ENCODE assay signal across 20 mouse cellular contexts in genomic region chr10:72867956-72868355, GRCm38 (mm10).
DNase-seq lines count a peak whose midpoint lies in the region; ATAC-seq lines count a peak whose summit lies in the region.
"Had no signal": no experiment of that assay in that cellular context is flagged by ENCODE, and none has a peak within 500 bp of the region (broad histone marks: within the 10 kb centered on the region; RNA-seq: fewer than 3 reads in every experiment).

No protein-coding gene starts in this region.

- H3K9me3 ChIP-seq in limb, embryonic 12.5 days, result no peaks in the 10 kb centered on the region
- H3K9me3 ChIP-seq in intestine, embryonic 16.5 days (ENCODE audit: control insufficient read depth, low read length), result no peaks in the 10 kb centered on the region
- H3K9me3 ChIP-seq: embryonic facial prominence, embryonic 15.5 days; forebrain, embryonic 10.5 days; heart, embryonic 12.5 days; hindbrain, embryonic 12.5 days had no signal

- whole genome bisulfite sequencing in limb, embryonic 12.5 days, result 5% methylated on average over 1 of the region's 1 CpGs
- WGBS in intestine, embryonic 16.5 days, result 25% methylated on average over 1 of the region's 1 CpGs

- H3K4me1 ChIP-seq in limb, embryonic 12.5 days (replicated peaks), result peaks cover 7% of the 10 kb centered on the region
- no peaks in the 10 kb centered on the region for H3K4me1 ChIP-seq in intestine, embryonic 16.5 days (ENCODE audit: control insufficient read depth, insufficient read depth, low read length)
- H3K4me1 ChIP-seq: embryonic facial prominence, embryonic 15.5 days; forebrain, embryonic 10.5 days; heart, embryonic 12.5 days; hindbrain, embryonic 12.5 days had no signal

- no peak overlapping the region for H3K4me2 ChIP-seq in limb, embryonic 12.5 days
- H3K4me2 ChIP-seq in intestine, embryonic 16.5 days (ENCODE audit: low read depth, low read length), result no peak overlapping the region
- H3K4me2 ChIP-seq: embryonic facial prominence, embryonic 15.5 days; heart, embryonic 12.5 days; hindbrain, embryonic 12.5 days had no signal

- no peak overlapping the region for H3K4me3 ChIP-seq in limb, embryonic 12.5 days (replicated peaks)
- no peak overlapping the region for H3K4me3 ChIP-seq in intestine, embryonic 16.5 days (ENCODE audit: low read length)
- H3K4me3 ChIP-seq: embryonic facial prominence, embryonic 15.5 days; erythroblast, embryonic 14.5 days; forebrain, embryonic 10.5 days; heart, embryonic 12.5 days; hindbrain, embryonic 12.5 days had no signal

- ATAC-seq in limb, embryonic 12.5 days (ENCODE audit: insufficient number of reproducible peaks, insufficient read depth, low FRiP score, low TSS enrichment, low read depth), result peak; percentile 92
- ATAC-seq in intestine, embryonic 16.5 days, result no peak
- ATAC-seq: forebrain, embryonic 16.5 days; hindbrain, embryonic 16.5 days had no signal

- H3K36me3 ChIP-seq in limb, embryonic 12.5 days, result no peaks in the 10 kb centered on the region
- no peaks in the 10 kb centered on the region for H3K36me3 ChIP-seq in intestine, embryonic 16.5 days (ENCODE audit: control insufficient read depth, insufficient read depth, low read length)
- H3K36me3 ChIP-seq: embryonic facial prominence, embryonic 15.5 days; forebrain, embryonic 10.5 days; heart, embryonic 12.5 days; hindbrain, embryonic 12.5 days had no signal

- peak; percentile 32 for DNase-seq in retina, postnatal 1 day
- DNase-seq in retina, embryonic 14.5 days (ENCODE audit: low spot score), result no peak
- peak; percentile 84 for DNase-seq in forelimb bud, embryonic 11.5 days (ENCODE audit: low read depth, low spot score)
- DNase-seq in thymus, postnatal 25 days, result no peak
- DNase-seq in heart, postnatal 4 days, result no peak
- DNase-seq: adrenal gland, postnatal 14 days; cerebellum, adult 18-20 months; cerebellum, adult 9-11 months; cerebellum, postnatal 36 days; gastrocnemius, postnatal 14 days; heart, postnatal 36 days had no signal

- H3K9ac ChIP-seq in limb, embryonic 12.5 days (replicated peaks), result no peak overlapping the region
- H3K9ac ChIP-seq in intestine, embryonic 16.5 days (ENCODE audit: low read depth, low read length), result no peak overlapping the region
- H3K9ac ChIP-seq: embryonic facial prominence, embryonic 15.5 days; heart, embryonic 12.5 days; hindbrain, embryonic 12.5 days had no signal

- no peaks in the 10 kb centered on the region for H3K27me3 ChIP-seq in limb, embryonic 12.5 days
- no peaks in the 10 kb centered on the region for H3K27me3 ChIP-seq in intestine, embryonic 16.5 days (replicated peaks; ENCODE audit: control insufficient read depth, insufficient read depth, low read length)
- H3K27me3 ChIP-seq: embryonic facial prominence, embryonic 15.5 days; heart, embryonic 12.5 days; hindbrain, embryonic 12.5 days had no signal

- peak overlapping the region; percentile 45; the same call in 1 of the 2 replicates for H3K27ac ChIP-seq in limb, embryonic 12.5 days
- no peak overlapping the region for H3K27ac ChIP-seq in intestine, embryonic 16.5 days (ENCODE audit: low read length)
- H3K27ac ChIP-seq: embryonic facial prominence, embryonic 15.5 days; forebrain, embryonic 10.5 days; hindbrain, embryonic 12.5 days had no signal

Comparison
In these comparisons a context has a peak if more than half of its experiments do, and no peak if none do; other contexts are left out.
1. DNase-seq: peak in retina, postnatal 1 day (single experiment) and forelimb bud, embryonic 11.5 days (single experiment); none in retina, embryonic 14.5 days (single experiment), thymus, postnatal 25 days (single experiment) and heart, postnatal 4 days (single experiment).